Mouse (Mus musculus) myocyte (in vitro differentiated cells): Measurements from ENCODE around the gene Ank3.

ENCODE experiments used
- E2F4 ChIP-seq: IDR thresholded peaks from one replicate; pipeline ENCODE4 v1.6.1; 2011; ENCODE audit warnings: mild to moderate bottlenecking, control low read depth, moderate library complexity; ENCODE audit not compliant: insufficient read depth
- MAX ChIP-seq: IDR thresholded peaks from one replicate; pipeline ENCODE4 v1.6.1; 2011; ENCODE audit warnings: low read depth, mild to moderate bottlenecking, control low read depth
- POLR2A ChIP-seq: IDR thresholded peaks from one replicate; pipeline ENCODE4 v1.6.1; 2011; ENCODE audit warnings: low read depth, mild to moderate bottlenecking, control low read depth, moderate library complexity; ENCODE audit not compliant: insufficient read length
- TCF12 ChIP-seq: IDR thresholded peaks from one replicate; pipeline ENCODE4 v1.6.1; 2011; ENCODE audit warnings: mild to moderate bottlenecking, control low read depth; ENCODE audit not compliant: poor library complexity, insufficient read depth, severe bottlenecking
- USF1 ChIP-seq: IDR thresholded peaks from one replicate; pipeline ENCODE4 v1.6.1; 2011; ENCODE audit warnings: low read depth, mild to moderate bottlenecking, control low read depth, moderate library complexity

DNA sequence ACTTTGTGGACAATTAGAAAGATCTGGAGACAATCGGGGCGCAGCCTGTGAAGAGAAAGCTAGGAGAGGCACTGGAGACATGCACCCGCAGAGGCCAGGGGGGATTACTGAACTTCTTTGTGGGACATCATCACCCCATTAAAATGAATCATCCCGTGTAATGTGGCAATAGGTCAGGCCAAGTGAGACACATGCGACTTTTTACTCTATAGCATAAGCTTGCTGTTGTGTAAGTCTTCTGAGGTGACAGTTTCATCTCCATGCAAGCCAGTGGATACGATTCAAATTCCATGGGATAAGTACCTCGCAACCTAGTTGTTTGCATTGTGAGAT lies 179.1 kb downstream of the Ank3 start:
- TF ChIP-seq MAX (no peak), USF1 (no peak), POLR2A (no peak), TCF12 (no peak), E2F4 (no peak)
